Mouse (Mus musculus) spleen, postnatal 10 days (tissue): ENCODE data around the gene Tada2b.

ENCODE experiments used
- DNase-seq, 2 experiments: peaks; one replicate each; pipeline ENCODE4 v3.0.0; 2021 to 2022; ENCODE audit warnings: low spot score in 2 of 2

The Tada2b gene

DNA sequence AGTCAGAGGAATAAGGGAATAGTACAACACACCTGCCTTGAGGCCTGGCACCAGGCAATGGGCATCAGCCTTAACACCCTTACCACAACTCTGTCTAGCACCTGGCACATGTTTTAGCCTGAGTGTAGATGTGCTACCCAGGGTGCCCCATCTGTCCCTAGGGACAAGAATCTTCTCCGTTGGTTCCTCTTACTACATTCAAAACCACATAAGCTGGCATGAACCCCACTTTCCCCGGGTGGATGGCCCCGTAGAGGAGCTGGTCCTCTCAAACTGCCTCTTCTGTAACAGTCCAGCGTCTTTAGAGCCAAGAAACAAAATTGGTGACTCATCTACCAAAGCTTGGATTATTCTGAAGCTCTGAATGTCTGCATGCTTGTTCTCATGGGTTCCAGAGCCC is 3.7 kb downstream of the Tada2b start:
- DNase-seq, result peak in 1 of 2 experiments; percentile 42

DNA sequence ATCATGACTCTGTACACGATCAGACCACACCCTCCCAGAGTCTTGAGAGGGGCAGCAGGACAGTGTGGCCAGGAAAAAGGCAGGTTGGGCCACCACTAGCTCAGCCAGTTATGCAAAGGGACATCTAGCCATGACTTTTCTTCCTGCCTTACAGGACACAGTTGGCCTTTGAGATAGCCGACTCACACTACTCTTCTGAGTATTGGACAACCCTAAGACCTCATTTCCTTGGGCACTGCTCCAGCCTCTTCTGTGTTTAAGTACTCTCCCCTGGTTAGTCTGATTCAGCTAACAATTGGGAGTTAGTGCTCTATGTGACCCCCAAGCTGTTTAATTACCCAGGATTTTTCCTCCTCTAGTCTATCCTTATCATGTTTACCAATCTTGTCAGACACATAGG is 4.3 kb downstream of the Tada2b start:
- DNase-seq, result no peak

DNA sequence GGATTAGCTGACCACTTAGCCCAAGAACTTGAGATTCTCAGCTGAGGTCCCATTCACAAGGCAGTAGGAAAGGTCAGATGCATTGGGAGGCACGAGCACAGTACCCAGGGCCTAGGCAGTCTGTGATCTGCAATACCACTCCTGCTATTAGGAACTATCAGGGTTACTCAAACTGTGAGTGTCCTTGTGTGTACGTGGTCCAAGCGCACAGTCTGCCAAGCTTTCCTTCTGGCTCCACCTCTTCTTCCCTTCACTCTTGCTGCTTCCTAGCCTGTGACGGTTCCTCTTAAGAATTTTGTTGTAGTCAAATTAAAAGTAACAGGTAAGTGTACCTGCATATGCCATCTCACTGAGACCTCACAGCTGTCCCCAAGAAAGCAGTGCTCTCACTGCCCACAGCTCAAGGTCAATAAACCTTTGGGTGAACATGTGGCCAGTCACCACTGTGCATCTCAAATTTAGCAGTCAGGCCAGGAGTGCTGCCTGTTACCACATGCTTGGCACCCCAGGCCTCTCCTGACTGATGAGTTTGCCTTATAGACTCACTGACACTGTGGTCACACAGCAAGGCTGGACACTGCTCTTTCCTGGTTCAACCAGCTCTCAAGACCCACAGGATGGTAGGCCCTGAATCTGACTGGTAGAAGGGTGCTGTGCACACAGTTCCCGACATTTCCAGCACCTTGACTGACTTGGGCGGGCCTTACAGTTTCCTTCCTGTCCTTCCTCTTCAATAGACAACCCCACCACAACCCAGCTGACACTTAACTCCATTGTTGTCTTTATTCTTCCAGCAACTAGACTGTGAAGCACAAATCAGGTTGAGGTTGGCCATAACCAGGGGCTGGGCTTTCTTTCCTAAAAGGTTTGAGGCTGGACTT is 5.3 kb downstream of the Tada2b start:
- no peak for DNase-seq

DNA sequence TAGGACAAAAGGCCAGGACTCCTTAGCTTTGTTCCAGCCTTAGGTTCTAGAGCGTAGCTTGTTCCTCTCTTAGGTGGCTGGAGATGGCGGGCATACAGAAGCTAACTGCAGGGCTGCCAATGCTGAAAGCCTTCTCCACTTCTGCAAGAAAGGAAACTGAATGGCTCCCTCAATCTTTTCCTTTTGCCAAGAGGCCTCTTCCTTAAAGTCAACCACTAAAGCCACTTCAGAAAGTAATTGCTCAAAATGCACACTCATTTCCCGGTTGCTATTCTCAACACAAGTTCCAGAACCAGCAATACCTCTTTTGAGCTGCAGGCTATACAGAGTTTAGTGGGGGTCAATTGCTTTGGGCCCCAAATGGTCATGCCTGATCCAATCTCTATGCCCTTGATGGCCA is 6.6 kb downstream of the Tada2b start:
- DNase-seq, result no peak

DNA sequence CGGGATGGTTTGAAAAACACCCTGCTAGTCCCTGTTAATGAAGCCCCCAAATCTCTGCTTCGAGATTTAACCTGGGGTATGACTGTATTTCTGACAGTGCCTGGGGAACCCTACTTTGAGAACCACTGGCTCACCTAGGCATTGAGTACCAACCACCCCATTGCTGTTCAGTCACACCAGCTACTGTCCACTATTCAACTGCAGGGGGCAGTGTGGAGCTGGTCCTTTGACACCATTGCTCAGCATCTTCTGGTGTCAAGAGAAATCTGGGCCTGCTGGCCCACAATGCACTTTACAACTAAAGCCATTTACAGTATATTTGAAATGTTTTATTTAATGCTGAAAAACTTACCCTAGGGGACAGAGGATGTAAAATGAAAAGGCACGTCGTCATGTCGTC is 9.8 kb downstream of the Tada2b start:
- DNase-seq, result peak; percentile 66 to 85

DNA sequence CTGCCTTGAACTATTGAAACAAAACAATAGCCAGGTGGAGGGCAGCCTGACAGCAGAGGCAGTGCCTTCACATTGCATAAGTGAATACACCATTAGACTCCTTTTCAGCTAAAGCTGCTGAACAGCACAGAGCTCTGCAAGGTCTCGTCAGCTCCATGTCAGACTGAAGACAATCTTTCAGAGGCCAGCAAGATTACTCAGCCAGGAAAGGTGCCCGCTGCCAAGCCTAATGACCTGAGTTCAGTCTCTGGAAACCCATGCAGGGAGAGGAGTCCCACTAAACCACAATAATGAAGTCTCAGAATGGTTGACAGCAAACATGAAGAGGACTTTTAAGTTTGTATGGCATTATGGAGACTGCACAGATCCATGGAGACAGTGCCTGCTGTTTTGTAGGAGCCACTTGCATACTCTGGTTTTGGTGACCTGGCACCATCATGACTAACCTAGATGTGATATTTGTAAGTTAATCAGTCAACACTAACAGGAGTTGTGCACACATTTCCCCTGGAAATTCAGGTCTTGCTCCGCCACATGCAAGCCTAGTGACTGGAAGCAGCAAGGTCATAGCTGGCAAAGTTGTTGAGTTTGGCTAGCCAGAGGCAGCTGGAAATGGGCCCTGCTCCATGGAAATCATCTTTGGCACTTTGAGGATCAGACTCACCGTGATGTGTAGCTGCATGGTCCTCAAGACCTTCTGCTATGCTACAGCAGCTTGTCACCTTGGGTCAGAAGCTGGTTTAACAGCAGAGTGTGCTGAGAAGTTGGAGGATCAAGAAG is 11.0 kb downstream of the Tada2b start:
- no peak for DNase-seq

DNA sequence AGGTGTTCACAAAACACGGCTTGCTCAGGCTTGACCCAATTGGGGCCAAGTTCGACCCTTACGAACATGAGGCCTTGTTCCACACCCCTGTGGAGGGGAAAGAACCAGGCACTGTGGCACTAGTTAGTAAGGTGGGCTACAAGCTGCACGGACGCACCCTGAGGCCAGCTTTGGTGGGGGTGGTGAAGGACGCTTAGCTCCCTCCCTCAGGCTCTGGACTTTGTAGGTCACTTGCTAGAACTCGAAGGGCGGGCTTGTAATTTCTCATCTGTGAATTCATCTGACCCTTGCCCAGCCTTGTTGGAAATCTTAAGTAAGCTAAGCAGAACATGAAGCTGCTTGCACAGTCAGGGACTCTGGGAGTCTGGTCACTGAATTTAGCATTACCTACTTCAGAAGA is 12.9 kb downstream of the Tada2b start:
- no peak for DNase-seq

DNA sequence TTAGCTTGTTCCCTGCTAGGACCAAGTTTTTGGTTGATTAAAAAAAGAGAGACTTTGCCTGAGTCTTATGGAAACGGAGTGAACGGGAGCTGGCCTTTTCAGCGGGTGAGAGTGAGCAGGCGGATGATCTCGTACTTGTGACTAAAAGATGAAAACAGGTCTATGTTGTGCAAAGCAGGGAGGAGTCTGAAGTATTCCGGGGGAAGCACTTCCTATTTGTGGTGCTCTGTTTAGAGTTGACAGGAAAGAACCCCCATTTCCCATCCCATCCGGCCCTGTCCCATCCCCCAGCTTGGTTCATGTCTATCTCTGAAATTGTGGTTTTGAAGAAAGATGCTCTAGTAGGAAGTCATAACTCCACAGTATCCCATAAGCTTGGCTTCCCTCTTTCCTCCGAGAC is 18.2 kb downstream of the Tada2b start:
- no peak for DNase-seq

DNA sequence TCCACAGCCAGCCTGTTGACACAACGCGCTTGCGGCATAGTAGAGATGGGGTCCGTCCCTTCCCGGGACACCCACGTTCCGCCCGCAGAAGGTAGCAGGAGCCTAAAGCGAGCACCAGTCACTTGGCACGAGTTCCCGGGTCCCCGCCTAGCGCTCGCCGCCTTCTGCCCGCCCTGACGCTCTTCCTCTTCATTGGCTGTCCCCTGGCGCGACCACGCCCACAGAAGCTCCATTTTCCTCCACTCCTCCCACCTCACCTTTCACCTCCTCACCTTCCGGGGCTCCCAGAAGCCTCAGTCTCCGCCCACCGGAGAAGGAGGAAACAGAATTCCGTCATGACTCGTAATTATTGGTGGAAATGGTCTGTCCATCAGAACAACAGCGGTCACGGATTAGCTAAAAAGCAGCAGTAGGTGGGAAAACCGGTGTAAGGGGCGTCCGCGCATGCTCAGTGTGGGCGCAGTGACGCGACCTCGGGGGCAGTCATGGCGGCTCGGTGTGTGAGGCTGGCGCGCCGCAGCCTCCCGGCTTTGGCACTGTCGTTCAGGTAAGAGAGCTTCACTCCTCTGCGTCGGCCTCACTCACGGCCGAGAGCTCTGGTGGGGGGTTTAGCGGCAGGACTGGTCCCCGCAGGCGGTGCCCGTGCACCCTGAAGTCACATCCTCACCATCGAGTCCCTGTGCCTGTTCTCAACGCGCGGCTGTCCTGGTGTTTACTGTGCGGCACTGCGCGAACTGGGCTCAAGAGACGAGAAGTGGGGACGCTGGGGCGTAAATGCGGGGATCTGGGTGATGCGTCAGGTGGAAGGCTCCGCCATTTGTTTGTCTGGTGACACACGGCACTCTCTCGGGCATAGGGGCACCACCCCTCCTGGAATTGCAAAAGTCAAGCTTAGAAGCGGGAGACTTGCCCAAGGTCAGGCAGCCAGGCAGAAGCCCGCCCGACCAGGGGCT is 19.1 kb downstream of the Tada2b start, which contains the start of gene Grpel1:
Gene Grpel1, plus strand, starts transcription at position 290 of the 953 bp plus-strand sequence.
- peak; percentile 90 to 99 for DNase-seq

DNA sequence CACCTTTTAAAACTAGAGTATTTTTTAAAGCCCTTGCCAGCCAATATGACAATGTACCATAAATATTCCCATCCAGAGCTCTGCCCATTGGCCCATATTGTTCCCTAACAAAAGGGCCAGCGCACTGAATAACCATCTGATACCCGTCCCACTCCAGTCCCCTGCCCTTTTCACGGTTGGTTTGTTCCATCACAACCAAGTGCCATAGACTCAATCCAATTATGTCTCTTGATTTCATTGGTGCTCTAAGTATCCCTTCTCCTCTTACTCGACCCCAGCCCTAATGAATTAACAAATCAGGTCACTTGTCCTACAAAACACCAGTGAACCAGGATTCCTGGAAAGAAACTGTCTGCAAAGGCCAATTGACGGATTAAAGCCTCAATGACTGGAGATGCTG is 20.7 kb downstream of the Tada2b start:
- no peak for DNase-seq

DNA sequence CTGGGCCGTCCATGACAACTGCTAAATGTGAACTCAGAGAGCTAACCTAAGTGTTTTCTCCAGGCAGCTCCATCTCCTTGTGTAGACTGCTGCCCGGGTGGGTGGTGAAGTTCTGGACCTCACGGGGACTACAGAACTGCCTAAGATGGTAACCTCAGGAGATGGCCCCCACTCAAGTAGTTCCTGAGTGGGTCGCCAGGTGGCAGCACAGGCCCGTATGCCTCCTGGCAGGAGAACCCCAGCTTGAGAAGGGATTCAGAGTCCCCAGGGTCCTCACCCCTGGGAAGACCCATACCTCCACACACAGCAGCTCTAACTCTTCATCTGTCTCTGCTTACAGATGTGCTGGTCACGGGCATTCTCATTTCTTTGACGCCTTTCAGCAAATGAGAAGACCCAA is 21.3 kb downstream of the Tada2b start:
- DNase-seq, result peak; percentile 87 to 90

DNA sequence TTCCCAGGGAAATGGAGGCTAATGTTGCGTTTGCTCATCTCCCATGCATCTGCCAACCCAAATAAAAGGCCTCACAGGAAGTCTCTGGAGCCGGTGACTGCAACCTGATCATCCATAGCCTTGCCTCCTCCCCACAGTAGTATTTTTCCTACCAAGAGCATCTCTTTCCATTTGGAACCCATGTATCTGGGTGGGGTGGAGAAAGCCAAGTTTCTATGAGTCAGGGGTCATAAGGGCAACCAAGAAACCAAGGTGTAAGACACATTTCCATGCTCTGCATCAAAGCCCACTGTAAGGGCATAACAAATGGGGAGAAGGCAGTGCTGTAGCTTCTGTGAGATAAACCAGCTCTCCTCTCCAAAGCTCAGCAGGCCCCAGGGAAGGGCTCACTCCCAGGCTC is 22.9 kb downstream of the Tada2b start:
- no peak for DNase-seq

DNA sequence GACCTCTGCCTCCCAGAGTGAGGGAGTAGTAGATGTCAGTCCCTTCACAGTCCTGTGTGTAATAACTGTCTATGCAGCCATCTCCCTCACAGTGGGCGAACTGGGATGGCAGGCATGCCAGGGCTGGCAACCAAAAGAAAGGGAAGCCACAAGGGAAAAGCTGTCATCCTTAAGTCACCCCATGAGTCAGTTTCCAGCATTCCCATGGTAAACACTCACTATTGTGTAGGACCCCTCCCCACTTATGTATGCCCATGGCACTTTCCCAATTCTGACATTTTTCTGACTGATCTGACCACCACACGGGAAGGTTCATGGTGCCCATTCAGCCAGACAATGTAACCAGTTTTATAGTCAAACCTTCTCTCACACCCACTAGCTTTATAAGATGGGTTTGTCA is 23.4 kb downstream of the Tada2b start:
- no peak for DNase-seq

DNA sequence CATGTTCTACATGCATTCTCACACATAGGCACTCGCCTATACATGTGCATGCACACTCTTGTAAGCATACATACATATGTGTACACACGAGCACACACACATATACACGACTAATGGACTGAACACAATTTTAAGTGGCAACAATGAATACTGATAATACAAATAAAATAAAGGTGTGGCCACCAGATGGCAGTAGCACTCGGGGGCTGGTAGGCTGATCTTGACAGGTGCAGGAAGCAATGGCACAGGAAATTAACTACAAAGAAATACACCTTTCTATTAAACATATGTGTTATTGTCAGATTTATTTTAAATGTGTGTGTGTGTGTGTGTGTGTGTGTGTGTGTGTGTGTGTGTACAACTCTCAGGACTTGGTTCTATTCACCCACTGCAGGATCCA is 25.2 kb downstream of the Tada2b start:
- peak; percentile 38 to 75 for DNase-seq

DNA sequence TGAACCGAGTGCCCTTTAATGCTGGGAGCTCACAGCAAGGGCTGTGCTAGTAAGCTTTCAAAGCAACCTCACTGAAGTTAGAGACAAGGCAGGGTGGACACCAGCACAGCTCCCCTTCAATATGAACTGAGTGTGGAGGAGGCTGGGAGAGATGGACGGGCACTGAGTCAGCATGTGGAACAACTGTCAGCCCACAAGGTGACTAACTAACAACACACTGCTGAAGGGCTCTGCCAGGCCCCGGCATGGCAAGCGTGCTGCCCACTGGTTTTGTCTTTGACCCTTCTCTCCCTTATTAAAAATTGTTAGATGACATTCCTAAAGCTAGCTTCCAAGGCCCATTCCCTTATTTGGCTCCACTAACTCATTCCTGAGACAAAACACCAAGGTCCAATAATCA is 26.4 kb downstream of the Tada2b start:
- no peak for DNase-seq

DNA sequence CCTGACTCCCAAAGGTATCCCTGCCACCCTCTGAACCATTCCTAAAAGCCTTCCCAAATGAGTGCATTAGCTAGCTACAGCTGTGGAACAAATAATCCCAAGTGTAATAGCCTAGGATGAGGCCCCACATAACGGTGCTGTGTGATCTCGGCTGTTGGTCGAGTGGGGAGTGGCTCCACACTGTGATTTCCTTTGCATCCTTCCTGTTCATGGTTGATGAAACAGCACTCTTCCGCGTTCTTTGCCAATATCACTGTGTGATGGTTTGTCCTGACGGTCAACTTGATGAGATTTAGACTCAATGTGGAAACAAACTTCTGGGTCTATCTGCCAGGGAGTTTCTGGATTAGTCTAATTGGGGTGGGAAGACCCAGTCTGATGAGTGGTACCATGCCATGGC is 31.3 kb downstream of the Tada2b start:
- DNase-seq, result no peak

DNA sequence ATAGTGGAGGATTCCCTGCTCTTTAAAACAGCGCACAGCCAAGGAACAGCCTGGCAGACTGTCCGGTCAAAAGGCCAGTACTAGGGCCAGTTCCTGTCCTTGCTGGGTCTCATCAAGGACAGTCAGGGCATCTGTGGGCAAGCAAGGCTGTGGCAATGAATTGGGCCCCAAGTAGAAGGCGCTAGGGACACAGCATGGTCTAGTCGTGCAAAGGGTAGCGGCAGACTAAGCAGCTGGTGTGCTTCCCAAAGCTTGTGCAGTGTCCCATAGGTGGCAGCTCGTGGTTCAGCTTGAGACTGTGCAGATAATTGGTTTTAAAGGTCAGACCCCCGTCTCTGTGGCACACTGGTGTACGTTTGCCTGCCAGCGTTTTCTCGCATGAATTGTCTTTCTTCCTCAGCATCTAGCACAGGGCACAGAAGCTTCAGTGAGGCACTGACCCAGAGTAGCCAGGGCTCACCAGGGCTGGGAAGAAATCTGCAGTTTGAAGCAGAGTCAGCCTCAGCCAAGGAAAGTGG is 32.2 kb downstream of the Tada2b start:
- DNase-seq, result no peak

DNA sequence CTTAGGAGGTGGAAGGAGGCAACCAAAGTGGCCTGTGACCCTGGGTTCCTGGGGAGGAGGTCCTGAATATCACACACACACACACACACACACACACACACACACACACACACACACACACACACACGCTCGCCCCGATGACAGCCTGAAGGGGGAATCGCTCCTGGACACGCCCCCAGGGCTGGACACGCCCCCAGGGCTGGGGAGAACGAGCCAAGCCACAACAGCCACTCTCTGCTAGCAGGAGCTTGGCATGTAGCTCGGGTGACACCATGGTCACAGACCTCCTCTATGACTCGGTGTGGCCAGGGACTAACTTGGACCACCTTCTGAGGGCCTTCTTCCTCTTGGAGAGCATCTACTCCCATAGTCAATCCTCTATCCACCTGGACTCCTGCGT is 33.0 kb downstream of the Tada2b start:
- peak in 1 of 2 experiments; percentile 48 for DNase-seq

DNA sequence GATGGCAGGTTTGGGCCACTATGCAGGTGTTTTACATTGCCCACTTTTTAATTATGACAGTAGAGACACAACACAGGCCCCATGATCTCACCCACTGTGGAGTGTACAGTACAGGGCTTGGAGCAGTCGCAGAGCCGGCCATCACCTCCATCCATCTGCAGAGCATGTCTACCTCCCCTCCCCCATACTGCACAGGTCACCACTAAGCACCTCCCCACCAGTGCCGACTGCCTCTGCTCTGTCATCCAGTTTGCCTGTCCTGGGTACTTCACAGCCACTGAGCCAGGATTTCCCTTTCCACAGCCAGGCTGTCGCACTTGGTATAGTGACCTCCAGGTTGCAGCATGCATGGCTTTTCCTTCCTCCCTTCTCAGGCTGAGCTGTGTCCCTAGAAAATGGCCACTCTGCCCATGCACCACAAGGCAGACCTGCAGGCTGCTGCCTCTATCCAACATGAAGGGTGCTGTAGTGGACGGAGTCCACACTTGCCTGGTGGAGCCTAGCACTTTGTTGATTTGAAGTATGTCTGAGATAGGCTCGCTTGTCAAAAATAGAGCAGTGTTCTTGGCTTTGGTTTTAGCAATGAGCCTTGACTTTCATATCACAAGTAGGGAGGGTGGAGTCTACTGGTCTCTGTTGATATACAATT is 34.3 kb downstream of the Tada2b start:
- DNase-seq, result no peak

DNA sequence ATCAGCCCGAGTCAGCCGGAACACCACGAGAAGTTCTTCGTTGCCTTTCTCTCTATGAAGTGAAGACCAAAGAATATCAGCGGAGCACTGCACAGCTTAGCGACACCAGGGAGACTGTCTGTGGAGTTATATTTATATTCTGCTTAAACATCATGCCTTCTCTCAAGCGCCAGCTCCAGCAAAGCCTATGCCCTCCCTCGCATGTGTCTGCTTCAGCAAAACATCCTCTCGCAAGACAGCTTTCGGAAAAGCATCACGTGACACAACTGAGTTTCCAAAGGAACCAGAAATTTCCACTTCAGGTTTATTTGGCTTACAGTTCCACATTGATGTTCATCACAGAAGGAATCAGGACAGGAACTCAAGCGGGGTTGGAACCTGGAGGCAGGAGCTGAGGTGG is 36.2 kb downstream of the Tada2b start:
- DNase-seq, result no peak
